Mouse (Mus musculus) liver, embryonic 12.5 days (tissue): Measurements from ENCODE around the gene Cyp4f16. TPM values are rescaled to one million over a fixed set of nuclear protein-coding genes. Genes with fewer than 3 reads are reported as not detected.
"Not testable (repeated sequence)": the region's sequence is repeated elsewhere in the genome, so short reads cannot be mapped to it uniquely, and the experiment has no call there.

ENCODE experiments used
- ATAC-seq: fragments of 200-750 bp; cut with Nextera tagmentation; 2 replicates; pipeline ENCODE4 v1.8.0; 2017; ENCODE audit warnings: moderate number of reproducible peaks, mild to moderate bottlenecking, moderate library complexity
- H3K27ac ChIP-seq: fragments of 300-500 bp; sonication (generic); 2 replicates; pipeline ENCODE4 v1.5.1; 2016; ENCODE audit warnings: mild to moderate bottlenecking
- H3K27me3 ChIP-seq: fragments of 300-500 bp; sonication (generic); replicated peaks from 2 replicates; pipeline ENCODE4 v1.6.1; 2016; ENCODE audit warnings: mild to moderate bottlenecking, moderate library complexity
- H3K36me3 ChIP-seq: fragments of 300-500 bp; sonication (generic); 2 replicates; pipeline ENCODE4 v1.6.1; 2016; ENCODE audit warnings: mild to moderate bottlenecking, moderate library complexity
- H3K4me1 ChIP-seq: fragments of 300-500 bp; sonication (generic); 2 replicates; pipeline ENCODE4 v1.6.1; 2016
- H3K4me2 ChIP-seq: fragments of 300-500 bp; sonication (generic); 2 replicates; pipeline ENCODE4 v1.6.1; 2016; ENCODE audit warnings: mild to moderate bottlenecking, moderate library complexity
- H3K4me3 ChIP-seq: fragments of 300-500 bp; sonication (generic); 2 replicates; pipeline ENCODE4 v1.5.1; 2016; ENCODE audit warnings: mild to moderate bottlenecking, moderate library complexity
- H3K9ac ChIP-seq: fragments of 300-500 bp; sonication (generic); 2 replicates; pipeline ENCODE4 v1.6.1; 2016; ENCODE audit warnings: mild to moderate bottlenecking, moderate library complexity
- H3K9me3 ChIP-seq: fragments of 300-500 bp; sonication (generic); replicated peaks from 2 replicates; pipeline ENCODE4 v1.6.1; 2016; ENCODE audit warnings: mild to moderate bottlenecking, moderate library complexity
- WGBS: fragments of 180-500 bp; shearing (Covaris S2); methylation state at CpG from one replicate; pipeline ENCODE4 v1.1.7; 2016; ENCODE audit not compliant: insufficient replicate concordance; 5-methylcytosine and 5-hydroxymethylcytosine counted together
- polyA plus RNA-seq: library from polyadenylated mRNA; unstranded; fragments of >200 nt; fragmentation: Nextera tagmentation; extraction: Ambion mirVana; gene quantifications from 2 replicates; pipeline ENCODE4 v1.2.1, GENCODE M21; 2016

The Cyp4f16 gene
- polyA plus RNA-seq, 1 experiment from 2014 or later, result 5.2 TPM

GRCm38 (mm10) chr17:32554368-32554767 is 18.0 kb downstream of the Cyp4f16 start:
- not testable (repeated sequence) for H3K27me3 ChIP-seq, ATAC-seq, H3K27ac ChIP-seq, H3K36me3 ChIP-seq, H3K9ac ChIP-seq, H3K9me3 ChIP-seq, H3K4me3 ChIP-seq, H3K4me1 ChIP-seq, H3K4me2 ChIP-seq
- 58% methylated on average over 9 of the region's 9 CpGs for WGBS

GRCm38 (mm10) chr17:32563301-32563700 is 26.9 kb downstream of the Cyp4f16 start:
- not testable (repeated sequence) for H3K4me1 ChIP-seq, H3K36me3 ChIP-seq, ATAC-seq, H3K27ac ChIP-seq, H3K27me3 ChIP-seq, H3K4me3 ChIP-seq, H3K9ac ChIP-seq, H3K4me2 ChIP-seq
- 0 out of 2 replicates have a peak, but pooled peaks cover 29% of the 10 kb centered on the region for H3K9me3 ChIP-seq
- WGBS, result 75% methylated on average over 2 of the region's 2 CpGs

- not testable (repeated sequence) for H3K27ac ChIP-seq, H3K4me2 ChIP-seq, H3K9me3 ChIP-seq, H3K4me3 ChIP-seq, H3K36me3 ChIP-seq, H3K9ac ChIP-seq, ATAC-seq, H3K4me1 ChIP-seq, H3K27me3 ChIP-seq
- WGBS, result 55% methylated on average over 2 of the region's 2 CpGs
Measured at GRCm38 (mm10) chr17:32573286-32573685, 36.9 kb downstream of the Cyp4f16 start.

DNA sequence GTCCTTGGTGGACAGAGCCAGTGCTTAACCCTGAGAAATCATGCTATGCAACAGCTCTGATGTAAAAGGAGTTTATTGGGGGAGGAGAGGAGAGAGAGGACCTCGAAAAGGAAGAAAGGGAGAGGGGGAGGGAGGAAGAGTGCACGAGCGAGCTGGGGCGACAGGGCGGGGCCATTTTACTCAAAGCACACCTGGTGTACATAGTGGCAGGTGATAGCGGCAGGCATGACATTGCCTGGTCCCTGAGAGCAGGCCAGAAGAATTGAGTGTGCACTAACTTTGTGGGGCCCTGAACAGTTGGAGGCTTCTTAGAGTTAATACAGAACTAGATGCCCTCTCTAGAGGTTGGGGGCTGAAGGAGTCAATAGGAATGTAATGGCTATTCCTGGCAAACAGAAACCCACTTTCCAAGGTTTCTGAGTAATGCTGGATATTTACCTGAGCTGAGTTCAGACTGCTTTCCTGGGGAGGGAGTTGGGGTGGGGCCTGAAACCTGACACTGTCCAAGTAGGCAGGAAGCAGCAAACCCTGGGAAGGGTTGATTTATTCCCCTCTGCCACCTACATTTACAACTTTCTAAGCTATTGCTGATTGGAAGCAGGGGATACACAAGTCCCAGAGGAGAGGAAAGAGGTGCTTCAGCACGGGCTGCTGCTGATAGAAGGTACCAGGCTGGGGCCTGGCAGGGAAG is 41.3 kb downstream of the Cyp4f16 start:
- Histone ChIP-seq H3K9me3 (no peaks in the 10 kb centered on the region), H3K4me1 (no peaks in the 10 kb centered on the region), H3K27ac (no peak overlapping the region), H3K9ac (no peak overlapping the region), H3K27me3 (no peaks in the 10 kb centered on the region), H3K36me3 (no peaks in the 10 kb centered on the region), H3K4me3 (no peak overlapping the region), H3K4me2 (no peak overlapping the region)
- no peak for ATAC-seq
- 45% methylated on average over 7 of the region's 7 CpGs for WGBS

GRCm38 (mm10) chr17:32596494-32596893 is 60.1 kb downstream of the Cyp4f16 start:
- no peak overlapping the region for H3K4me2 ChIP-seq
- no peaks in the 10 kb centered on the region for H3K36me3 ChIP-seq
- no peak overlapping the region for H3K9ac ChIP-seq
- ATAC-seq, result no peak
- H3K4me1 ChIP-seq, result no peaks in the 10 kb centered on the region
- no peaks in the 10 kb centered on the region for H3K27me3 ChIP-seq
- H3K27ac ChIP-seq, result no peak overlapping the region
- 79% methylated on average over 18 of the region's 18 CpGs for WGBS
- H3K4me3 ChIP-seq, result no peak overlapping the region
- H3K9me3 ChIP-seq, result no peaks in the 10 kb centered on the region

Other genes with a start within 250 kb of the Cyp4f16 start
- gene Akap8, start 215.3 kb upstream of the Cyp4f16 start, polyA plus RNA-seq, result 72.1 and 73.5 TPM in 2 replicates
- gene Akap8l, start 186.0 kb upstream of the Cyp4f16 start, polyA plus RNA-seq, result 49.7 and 50.1 TPM in 2 replicates
- gene Wiz, start 147.1 kb upstream of the Cyp4f16 start, polyA plus RNA-seq, result 13.3 and 14.8 TPM in 2 replicates
- 7.2 and 8.1 TPM in 2 replicates for gene Rasal3, start 133.0 kb upstream of the Cyp4f16 start, polyA plus RNA-seq
- 1.6 and 1.8 TPM in 2 replicates for gene Pglyrp2, start 112.4 kb upstream of the Cyp4f16 start, polyA plus RNA-seq
- 0.32 and 0.50 TPM in 2 replicates for gene Cyp4f39, start 83.8 kb upstream of the Cyp4f16 start, polyA plus RNA-seq
- 0.91 and 0.96 TPM in 2 replicates for gene Cyp4f17, start 30.5 kb upstream of the Cyp4f16 start, polyA plus RNA-seq
- not detected in 2 replicates for gene Cyp4f37, start 84.8 kb downstream of the Cyp4f16 start, polyA plus RNA-seq
- gene Cyp4f40, start 122.3 kb downstream of the Cyp4f16 start, polyA plus RNA-seq, result not detected in 2 replicates
- gene Cyp4f15, start 149.1 kb downstream of the Cyp4f16 start, polyA plus RNA-seq, result 2.3 and 2.7 TPM in 2 replicates